Mouse (Mus musculus): ENCODE measurements around the gene Rgl3.
A peak's percentile ranks its signal among the peaks of the same experiment; 100 is the strongest.

The Rgl3 gene

DNA sequence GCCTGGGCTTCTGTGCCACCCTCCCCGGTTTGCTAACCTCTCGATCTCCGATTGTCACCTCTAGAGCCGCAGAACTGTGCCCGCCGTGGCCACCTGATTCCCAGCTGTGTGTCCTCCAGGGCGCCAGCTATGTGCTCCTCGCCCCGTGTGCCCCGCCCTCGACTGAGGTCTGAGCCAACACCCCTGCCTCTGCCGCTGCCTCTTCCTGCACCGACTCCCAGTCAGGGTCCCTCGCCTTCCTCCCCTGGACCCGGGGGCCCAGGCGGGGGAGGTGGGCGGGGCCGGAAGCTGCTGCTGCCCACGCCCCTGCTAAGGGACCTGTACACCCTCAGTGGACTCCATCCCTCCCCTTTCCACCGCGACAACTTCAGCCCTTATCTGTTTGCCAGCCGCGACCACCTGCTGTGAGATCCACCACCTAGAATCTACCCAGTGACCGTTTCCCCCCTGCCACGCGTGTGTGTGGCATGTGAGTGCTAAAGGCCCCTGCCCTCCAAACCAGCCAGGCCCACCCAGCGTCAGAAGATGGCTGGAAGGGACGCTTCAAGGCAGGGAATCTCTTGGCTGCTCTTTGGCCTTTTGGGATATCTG, 41.6 kb downstream of the Rgl3 start:
- no peak for DNase-seq

DNA sequence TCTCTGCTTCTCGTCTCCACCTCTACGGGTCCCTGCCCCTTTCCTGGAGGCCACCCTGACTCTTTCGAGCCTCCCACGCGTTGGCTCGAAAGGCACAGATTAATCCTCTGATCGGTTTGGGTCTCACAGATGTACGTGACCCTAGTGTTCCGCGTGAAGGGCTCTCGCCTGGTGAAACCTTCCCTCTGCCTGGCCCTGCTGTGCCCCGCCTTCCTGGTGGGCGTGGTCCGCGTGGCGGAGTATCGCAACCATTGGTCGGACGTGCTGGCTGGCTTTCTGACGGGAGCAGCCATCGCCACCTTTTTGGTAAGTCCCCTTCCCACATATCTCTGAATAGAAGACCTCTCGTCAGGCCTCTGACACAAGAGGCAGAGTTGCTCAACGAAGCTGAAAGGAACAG, 45.0 kb downstream of the Rgl3 start:
- peak in 1 of 2 experiments; percentile 43 for DNase-seq

DNA sequence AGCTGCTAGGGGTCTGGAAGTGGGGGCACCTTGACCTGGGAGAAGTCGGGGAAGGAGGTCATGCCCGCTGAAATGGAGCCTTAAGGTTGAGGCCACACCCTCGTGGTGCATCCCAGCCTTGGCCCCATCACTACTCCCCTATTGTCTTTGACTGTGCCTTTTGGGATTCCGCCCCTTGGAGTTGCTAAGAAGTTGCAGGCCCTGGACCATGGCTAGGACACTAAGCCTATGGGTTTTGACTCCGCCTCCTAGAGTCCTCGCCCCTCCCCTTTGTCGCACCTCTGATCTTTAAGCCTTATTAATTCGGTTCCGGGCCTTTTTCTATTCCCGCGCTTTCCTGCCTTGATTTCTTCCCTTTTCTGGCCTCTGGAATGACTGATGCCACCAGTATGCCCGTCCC, 45.6 kb downstream of the Rgl3 start:
- no peak for DNase-seq

DNA sequence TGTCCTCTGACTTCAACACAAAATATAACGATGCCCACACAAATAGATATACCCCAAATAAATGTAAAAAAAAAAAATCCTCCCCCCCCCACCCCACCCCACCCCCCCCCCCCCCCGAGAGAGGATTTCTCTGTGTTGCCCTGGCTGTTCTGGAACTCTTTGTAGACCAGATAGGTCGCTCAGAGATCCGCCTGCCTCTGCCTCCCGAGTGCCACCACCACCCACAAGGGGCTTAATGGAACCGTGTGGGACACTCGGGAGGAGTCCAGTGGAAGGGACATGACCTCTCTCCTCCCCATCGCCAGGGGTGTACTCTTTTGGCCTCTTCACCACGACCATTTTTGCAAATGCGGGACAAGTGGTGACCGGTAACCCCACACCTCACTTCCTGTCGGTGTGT, 46.2 kb downstream of the Rgl3 start:
- no peak for DNase-seq

DNA sequence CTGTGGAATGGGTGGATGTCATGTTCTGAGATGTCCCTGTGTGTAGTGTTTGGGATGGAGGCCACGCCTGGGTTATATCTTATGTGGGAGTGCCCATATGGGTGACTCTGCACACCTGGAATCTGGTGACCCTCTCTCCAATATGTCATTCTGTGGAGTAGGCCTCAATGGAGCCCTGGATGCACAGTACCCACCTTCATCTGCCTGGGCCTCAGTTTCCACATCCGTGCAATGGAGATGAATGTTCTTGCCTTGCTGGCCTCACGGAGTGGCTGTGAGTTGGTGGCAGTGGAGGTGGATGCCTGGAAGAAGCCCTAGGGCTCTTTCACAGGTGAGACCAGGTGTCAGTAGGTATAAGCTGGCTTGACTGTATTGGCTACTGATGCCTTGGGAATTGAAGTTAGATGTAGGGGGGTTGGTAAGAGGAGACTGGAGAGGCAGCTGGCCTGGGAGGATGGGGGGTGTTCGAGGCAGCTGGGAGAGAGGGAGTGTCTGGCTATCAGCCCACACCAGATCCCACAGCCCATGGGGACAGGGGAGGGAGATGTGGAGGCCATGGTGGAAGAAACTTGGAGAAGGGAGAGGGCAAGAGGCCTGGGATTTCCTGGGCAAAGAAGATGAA, 50.9 kb downstream of the Rgl3 start:
- DNase-seq: no peak

DNA sequence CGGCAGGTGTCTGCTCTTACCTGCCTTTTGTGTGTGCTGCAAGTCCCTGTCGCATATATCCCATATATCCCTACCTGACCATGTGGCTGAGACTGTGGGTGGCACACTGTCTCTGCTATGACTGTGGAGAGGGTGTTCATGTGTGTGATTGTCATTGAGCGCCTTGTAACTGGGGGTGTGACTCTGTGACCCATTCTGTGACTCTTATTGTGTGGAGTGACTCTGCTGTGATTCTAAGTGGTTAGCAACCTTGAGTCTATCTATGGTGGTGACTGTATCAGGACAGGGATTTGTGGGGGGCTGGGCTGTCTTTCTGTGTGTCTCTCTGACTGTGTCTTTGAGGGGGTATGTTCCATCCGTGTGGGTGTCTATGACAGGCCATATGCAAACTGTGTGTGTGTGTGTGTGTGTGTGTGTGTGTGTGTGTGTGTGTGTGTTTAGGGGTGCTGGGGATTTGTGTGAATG, 51.5 kb downstream of the Rgl3 start:
- no peak for DNase-seq

DNA sequence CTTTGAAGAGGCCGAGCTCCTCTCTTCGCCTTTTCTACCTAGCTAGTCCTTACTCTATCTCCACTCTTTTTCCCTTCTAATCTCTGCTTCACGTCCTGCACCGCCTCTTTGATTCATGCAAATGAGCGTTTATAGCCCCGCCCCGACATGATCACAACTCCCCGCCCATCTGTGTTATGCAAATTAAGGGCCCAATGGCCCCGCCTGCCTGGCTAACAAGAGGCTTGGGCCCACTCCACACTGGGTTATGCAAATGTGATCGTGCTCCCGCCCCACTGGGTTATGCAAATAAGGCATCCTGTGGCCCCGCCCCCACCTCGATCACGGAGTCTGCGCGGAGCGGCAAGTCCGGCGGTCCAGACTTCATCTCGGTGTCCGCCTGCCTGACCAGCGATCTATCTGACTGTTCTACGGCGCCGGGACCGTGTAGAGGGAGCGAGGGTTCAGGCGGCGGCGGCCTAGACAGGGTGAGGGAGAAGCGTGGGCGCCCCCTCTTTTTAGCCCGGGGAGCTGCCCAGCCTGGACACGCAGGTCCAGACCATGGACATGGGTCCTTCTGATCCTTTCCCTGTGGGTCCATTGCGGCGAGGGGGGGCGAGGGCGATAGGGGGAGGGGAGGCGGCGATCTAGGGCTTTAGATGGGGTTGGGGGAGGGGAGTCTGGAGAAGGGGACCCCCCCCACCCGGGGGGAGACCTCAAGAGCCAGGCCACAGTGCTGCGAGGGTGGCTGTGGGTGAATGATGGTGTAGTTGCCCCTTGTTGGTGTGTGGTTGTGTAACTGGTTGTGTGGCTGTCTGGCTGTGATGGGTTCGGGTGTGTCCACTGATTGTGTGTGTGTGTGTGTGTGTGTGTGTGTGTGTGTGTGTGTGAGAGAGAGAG, 52.3 kb downstream of the Rgl3 start, which contains the start of gene Plppr2:
TSS of gene Plppr2 (plus strand) at position 342 of the 879 bp plus-strand sequence.
- peak; percentile 99 to 100 for DNase-seq

DNA sequence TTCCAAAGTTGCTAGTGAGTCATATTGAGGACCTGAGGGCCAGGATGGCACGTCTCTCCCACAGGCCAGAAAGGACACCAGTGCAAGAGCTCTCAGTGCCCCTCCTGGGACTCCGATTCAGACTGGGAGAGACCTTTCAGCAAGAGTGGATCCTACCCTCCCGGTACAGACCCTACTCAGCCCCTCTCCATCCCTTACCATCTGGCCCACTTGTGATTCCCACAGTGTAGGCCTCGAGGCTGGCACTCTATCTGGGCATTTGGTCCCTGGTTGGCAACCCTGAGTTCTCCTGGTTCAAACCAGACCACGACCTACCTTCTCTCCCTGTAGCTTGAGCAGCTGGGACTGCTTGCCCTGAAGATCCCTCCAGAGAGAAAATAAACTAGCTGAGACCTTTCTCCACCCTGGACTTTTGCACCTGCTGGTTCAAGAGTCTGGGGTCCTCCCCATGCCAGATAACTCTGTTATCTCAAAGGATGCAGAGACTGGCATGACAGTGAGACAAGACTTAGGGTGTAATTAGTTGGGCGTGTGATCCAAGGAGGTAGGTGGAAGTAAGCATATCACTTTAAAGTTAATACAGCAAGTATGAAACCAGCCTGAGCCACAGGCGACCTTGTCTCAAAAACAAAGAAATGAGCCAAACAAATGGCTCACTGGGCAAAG, 53.6 kb downstream of the Rgl3 start:
- no peak for DNase-seq

DNA sequence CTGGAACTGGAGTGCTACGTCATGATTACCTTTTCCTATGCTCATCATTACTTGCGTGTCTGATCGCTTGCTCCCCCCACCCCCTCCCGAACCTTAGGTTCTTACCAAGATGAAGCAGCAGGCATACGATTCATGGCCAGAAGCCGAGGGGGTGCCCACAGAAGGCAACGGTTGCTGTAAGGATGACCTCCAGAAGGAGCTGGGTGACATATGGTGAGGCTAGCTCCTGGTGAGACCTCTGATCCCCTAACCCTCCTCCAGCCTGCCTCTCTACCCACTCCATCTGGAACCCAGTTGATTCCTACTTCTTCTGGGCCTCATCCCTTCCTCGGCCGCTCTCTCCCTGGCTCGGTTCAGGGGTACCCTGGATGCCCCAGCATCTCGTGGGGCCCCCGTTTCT, 55.2 kb downstream of the Rgl3 start:
- DNase-seq: peak in 1 of 2 experiments; percentile 56

DNA sequence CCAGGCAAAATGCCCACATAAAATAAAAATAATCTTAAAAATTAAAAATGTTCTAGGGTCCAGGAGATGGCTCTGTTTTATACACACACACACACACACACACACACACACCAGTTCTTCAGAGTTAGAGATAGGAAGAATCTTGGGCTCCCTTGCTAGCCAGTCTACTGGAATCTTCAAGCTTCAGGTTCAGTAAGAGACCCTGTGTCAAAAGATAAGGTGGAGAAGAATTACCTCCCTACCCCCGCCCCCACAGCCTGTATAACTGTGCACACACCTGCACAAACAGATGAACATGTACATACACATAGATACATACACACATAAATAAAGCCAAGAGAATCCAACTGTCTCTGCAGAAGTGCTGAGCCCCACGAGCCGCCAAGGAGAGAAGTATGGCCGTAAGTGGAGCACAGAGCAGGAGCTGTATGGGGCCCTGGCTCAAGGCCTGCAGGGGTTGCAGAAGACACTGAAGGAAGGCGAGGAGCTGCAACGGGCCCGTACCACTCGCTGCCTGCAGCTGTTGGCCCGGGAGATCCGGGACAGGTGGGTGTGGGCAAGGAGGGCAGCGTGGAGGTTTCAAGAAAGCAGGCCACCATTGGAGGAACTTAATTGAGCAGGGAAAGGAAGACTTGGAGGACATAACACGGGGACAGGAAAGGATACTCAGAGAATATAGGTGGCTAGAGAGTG, 56.7 kb downstream of the Rgl3 start:
- no peak for DNase-seq

DNA sequence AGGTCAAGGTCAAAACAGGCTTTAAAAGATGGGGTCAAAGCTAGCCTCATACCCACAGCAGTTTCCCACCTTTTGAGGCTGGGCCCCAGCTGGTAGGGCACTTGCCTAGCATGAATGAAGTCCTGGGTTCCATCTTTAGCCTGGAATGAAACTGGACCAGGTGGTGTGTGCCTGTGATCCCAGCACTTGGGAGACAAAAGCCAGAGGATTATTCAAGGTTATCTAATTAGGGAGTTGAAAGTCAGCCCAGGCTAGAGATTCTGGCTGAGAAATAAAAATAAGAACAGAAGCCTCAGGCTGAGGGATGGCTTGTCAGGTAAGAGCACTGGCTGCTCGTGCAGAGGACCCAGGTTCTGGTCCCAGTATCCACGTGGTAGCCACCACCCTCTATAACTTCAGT, 57.2 kb downstream of the Rgl3 start:
- DNase-seq: no peak

DNA sequence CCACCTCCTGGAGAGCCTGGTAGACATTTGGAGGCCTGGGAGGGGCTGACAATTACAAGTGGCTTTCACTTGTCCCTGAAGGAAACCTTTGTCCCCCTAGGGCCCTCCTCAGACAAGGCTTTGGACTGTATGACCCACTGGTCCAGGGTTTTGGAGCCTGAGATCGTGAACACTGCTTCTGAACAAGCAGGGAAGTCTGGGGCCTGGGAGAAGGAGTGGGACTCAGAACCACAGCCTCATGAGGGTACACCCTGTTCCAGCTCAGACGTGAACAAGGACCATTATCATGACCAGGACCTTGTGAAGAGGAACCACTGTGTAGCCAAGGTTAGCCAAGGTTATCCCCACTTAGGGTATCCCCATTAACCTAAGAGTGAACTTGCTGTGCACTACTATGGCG, 60.0 kb downstream of the Rgl3 start:
- no peak for DNase-seq

DNA sequence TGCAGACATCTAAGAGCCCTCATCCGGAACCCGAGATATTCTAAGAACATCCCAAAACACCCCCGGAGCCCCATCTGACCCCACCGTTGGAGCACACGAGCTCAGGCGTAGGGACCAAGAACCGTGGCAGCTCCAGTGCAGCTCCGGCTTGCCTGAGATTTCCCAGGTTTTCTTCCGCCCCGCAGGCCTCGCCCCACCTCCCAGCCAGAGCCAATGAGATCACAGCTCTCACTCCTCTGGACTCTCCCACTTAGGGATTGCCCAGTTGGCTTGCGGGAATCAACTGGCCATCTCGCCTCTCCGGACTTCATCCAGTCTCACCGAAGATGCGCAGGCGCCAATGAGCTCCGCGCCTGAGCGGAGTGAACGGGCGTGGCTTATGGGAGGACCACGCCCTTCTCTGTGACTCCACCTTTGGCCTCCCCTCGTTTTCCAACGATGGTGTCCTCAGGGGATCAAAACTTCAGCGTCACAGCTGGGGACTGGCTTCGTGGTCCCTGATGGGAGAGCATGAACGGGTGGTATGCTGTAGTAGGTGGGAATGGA, 62.0 kb downstream of the Rgl3 start, which contains the start of the genes Ccdc159 and Tmem205:
TSS of gene Ccdc159 (plus strand) at position 264 of the 546 bp plus-strand sequence.
TSS of gene Tmem205 (minus strand) at position 349 of the 546 bp plus-strand sequence.
- peak; percentile 91 to 93 for DNase-seq

DNA sequence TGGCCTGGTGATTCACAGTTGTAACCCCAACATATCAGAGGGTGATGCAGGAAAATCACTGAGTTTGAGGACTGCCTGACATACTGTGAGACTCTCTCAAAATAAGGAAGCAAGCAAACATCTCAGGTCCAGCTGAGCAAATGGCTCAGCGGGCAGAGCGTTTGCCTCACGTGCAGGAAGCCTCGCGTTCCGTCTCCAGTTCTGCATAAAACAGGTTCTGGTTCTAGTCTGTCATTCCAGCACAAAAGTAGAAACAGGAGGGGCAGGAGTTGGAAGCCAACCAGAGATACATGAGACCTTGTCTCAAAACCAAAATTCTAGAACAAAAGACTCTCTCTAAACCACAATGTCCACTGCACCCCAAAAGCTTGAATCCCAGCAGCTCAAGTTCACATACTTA, 62.5 kb downstream of the Rgl3 start:
- no peak for DNase-seq

DNA sequence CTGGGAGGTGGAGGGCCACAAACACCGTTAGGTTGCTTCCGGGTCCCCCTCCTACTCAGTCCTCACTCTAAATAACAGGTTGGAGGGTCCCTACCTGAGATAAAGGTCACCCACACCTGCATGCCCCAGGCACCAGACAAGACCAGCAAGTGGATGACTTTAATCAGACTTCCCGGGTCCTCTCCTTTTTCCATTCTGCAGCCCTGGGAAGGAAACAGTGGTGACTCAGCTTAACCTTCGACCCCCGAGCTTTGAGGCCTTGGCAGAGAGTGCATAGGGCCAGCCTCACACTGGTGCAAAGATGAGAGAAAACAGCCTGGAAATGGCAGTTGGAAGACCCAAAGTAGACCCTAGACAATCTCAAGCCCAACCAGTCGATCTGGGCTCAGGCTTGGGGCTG, 63.1 kb downstream of the Rgl3 start:
- no peak for DNase-seq

DNA sequence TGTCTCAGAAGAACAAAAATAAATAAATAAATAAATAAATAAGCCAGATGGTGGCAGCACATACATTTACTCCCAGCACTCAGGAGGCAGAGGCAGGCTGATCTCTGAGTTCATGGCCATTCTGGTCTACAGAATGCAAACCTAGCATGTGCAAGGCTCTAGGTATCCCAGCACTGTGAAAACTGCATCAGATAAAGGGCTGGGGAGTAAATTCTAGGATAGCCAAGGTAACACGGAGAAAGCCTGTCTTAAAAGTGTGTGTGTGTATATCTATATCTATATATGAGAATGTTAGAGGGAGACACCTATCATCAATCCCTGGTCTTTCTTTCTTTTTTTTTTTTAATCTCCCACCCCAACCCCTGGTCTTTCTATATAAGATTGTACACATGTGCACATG, 63.7 kb downstream of the Rgl3 start:
- no peak for DNase-seq

DNA sequence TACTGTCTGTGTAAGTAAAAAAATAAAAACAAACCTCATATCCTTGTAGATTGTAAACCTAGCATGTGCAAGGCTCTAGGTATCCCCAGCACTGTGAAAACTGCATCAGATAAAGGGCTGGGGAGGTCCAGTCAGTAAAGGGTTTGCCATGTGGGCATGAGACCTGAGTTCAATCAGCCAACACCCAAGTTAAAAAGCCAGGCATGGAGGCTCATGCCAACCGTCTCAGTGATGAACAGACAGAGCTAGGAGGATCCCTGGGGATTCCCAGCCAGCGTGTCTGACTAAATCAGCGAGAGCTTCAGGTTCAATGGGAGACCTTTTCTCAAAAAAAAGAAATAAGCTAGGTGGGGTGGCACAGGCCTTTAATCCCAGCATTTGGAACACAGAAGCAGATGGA, 64.2 kb downstream of the Rgl3 start:
- DNase-seq: no peak

DNA sequence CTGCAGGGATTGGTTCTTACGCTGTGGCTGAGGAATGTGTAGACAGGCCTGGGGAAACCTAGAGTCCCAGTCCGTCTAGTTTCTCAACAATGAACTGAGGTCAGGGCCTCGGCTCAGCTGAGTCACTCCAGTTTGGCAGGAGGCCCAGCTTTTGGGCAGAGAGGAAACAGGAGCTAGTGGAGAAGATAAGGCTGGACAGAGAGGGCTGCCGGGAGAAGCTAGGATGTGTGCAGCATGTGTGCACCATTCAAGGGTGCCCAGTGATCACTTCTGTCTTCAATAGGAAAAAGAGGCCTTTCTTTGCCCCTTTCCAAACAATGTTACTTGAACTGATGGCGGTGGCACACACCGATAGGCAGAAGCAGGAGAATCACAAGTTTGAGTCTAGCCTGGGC, 65.2 kb downstream of the Rgl3 start:
- DNase-seq: peak; percentile 46

DNA sequence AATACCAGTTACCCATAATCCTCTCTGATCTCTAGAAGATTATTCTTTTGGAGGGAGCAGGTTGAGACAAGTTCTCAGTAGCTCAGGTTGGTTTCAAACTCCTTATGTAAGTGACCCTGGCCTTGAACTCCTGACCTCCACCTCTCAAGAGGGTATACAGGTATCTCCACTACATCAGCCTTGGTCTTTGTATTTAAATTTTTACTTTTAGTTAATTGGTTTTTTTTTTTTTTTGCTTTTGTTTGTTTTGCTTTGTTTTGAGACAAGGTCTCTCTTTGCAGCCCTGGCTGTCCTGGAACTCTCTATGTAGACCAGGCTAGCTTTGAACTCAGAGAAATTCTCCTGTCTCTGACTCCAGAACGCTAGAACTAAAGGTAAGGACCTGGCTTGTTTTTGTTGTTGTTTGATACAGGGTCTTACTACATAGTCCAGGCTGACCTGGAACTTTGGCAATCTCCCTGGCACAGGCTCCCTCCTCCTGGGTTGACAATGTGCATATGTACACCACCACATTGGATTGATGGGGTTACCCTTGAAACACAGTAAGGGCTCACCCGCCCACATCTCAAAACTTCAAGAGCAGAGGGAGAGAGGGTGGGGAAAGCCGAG, 65.7 kb downstream of the Rgl3 start:
- no peak for DNase-seq

DNA sequence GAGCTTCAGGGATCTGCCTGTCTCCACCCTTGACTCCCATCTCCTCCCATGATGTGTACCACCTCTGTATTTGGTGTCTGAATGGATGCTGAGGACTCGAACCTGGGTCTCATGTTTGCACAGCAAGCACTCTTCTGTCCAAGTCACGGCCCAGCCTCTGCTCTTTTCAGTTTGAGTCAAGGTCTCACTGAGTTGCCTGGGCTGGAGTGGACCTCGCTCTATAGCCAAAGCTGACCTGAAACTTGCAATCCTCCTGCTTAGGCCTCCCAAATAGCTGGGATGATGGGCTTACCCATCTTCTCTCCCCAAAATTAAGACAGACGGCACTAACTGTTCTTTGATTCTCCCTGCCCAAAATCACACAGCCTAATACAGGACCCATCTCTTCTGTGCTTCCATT, 66.2 kb downstream of the Rgl3 start:
- no peak for DNase-seq

All from cerebellum, postnatal 14 days (tissue).